ENCODE assay signal across 1 mouse cellular context in genomic region chr3:84816951-84817350, GRCm38 (mm10).
TF ChIP-seq lines count a peak whose summit lies in the region.

No protein-coding gene starts in this region.

TF ChIP-seq in MEL, 35 proteins besides CTCF, POLR2A, EP300 and RAD21:
- peak; percentile 29 for TF ChIP-seq TAL1 (IDR thresholded peaks at IDR 0.05; ENCODE audit: low read length)
- no peak for TF ChIP-seq MYB (IDR thresholded peaks at IDR 0.05; ENCODE audit: low read depth, low read length)
- 0 out of 2 replicates have a peak, but pooled peaks have one; percentile 14 for TF ChIP-seq GATA1 (IDR thresholded peaks at IDR 0.05; ENCODE audit: low read depth, low read length)
- no peak for TF ChIP-seq USF2 (IDR thresholded peaks at IDR 0.05; ENCODE audit: borderline replicate concordance in 1 of 2, insufficient read depth in 1 of 2, low read depth in 1 of 2, low read length in 2 of 2)
- no peak for TF ChIP-seq MAZ (IDR thresholded peaks at IDR 0.05; ENCODE audit: low read depth, low read length)
- TF ChIP-seq TCF12 (IDR thresholded peaks at IDR 0.05; ENCODE audit: low read depth, low read length), result no peak
- no peak for TF ChIP-seq TBP (IDR thresholded peaks at IDR 0.05; ENCODE audit: low read depth, low read length)
- TF ChIP-seq UBTF (IDR thresholded peaks at IDR 0.05; ENCODE audit: borderline replicate concordance, insufficient read depth, low read depth, low read length), result no peak
- no peak for TF ChIP-seq ELF1 (IDR thresholded peaks at IDR 0.05; ENCODE audit: low read depth, low read length)
- no peak for TF ChIP-seq NELFE (IDR thresholded peaks at IDR 0.05; ENCODE audit: low read depth, low read length)
TF ChIP-seq in MEL: peak in this region for 2.
